Mouse (Mus musculus): Measurements from ENCODE around the gene Hoxc12. TPM values are rescaled to one million over a fixed set of nuclear protein-coding genes. Genes with fewer than 3 reads are reported as not detected.

Hoxc12 gene
- total and polyA plus RNA-seq, 3 experiments: not detected

- TF ChIP-seq HCFC1 (IDR thresholded peaks at IDR 0.05; ENCODE audit: low read depth, low read length): peak; percentile 77
- no peak for TF ChIP-seq ZKSCAN1 (IDR thresholded peaks at IDR 0.05; ENCODE audit: low read depth, low read length)
- TF ChIP-seq TCF12 (IDR thresholded peaks at IDR 0.05; ENCODE audit: low read depth, low read length): peak; percentile 60
- peak; percentile 77; the same call in 1 of the 2 replicates for TF ChIP-seq MXI1 (IDR thresholded peaks at IDR 0.05; ENCODE audit: low read depth, low read length)
- no peak for TF ChIP-seq MAFK (IDR thresholded peaks at IDR 0.05; ENCODE audit: borderline replicate concordance, low read depth, low read length)
Measured at GRCm38 (mm10) chr15:102965892-102966775, 29.6 kb downstream of the Hoxc12 start (continued).

GRCm38 (mm10) chr15:102966776-102967311 is 30.3 kb downstream of the Hoxc12 start, which contains the start of gene Hoxc10:
Gene Hoxc10 (plus strand): TSS chr15:102966796.
- Histone ChIP-seq H3K27ac (ENCODE audit: control insufficient read depth, low read depth, low read length) (peak within 1 kb of the TSS; percentile 82), H3K9ac (ENCODE audit: control insufficient read depth, low read depth, low read length, poor library complexity, severe bottlenecking) (peak within 1 kb of the TSS; percentile 93), H3K79me2 (ENCODE audit: control insufficient read depth, insufficient read depth, low read length, poor library complexity) (peaks cover 31% of the 10 kb centered on the region), H3K27me3 (ENCODE audit: control insufficient read depth in 1 of 2, insufficient read depth in 2 of 2, low read length in 2 of 2) (peaks cover 8 to 15% of the 10 kb centered on the region in 2 experiments), H3K36me3 (ENCODE audit: control insufficient read depth in 1 of 2, insufficient read depth in 2 of 2, low read length in 2 of 2) (peaks cover 0 to 18% of the 10 kb centered on the region in 2 experiments; a peak in 2 of 4 replicates), H3K4me1 (ENCODE audit: control insufficient read depth in 1 of 2, insufficient read depth in 2 of 2, low read length in 2 of 2) (peaks cover 12 to 19% of the 10 kb centered on the region in 2 experiments), H3K9me3 (replicated peaks; ENCODE audit: insufficient read depth, low read length) (no peaks in the 10 kb centered on the region), H3K4me3 (ENCODE audit: control insufficient read depth in 1 of 2, insufficient read depth in 1 of 2, low read depth in 2 of 2, low read length in 2 of 2) (peak within 1 kb of the TSS; percentile 84 to 97)
- DNase-seq (ENCODE audit: low read depth, low spot score): peak; percentile 87
- TF ChIP-seq MAFK (IDR thresholded peaks at IDR 0.05; ENCODE audit: borderline replicate concordance, low read depth, low read length): no peak
- no peak; the same call in 1 of the 2 replicates for TF ChIP-seq SIN3A (IDR thresholded peaks at IDR 0.05; ENCODE audit: low read length)
- no peak; the same call in none of the 2 replicates for TF ChIP-seq MXI1 (IDR thresholded peaks at IDR 0.05; ENCODE audit: low read depth, low read length)
- TF ChIP-seq GABPA (IDR thresholded peaks at IDR 0.05; ENCODE audit: low read depth, low read length): no peak
- TF ChIP-seq TAL1 (IDR thresholded peaks at IDR 0.05; ENCODE audit: low read length): no peak
- no peak for TF ChIP-seq BHLHE40 (IDR thresholded peaks at IDR 0.05; ENCODE audit: borderline replicate concordance, low read depth, low read length)
- TF ChIP-seq SMC3 (IDR thresholded peaks at IDR 0.05; ENCODE audit: low read depth, low read length): peak; percentile 2; the same call in 1 of the 2 replicates
- TF ChIP-seq MAX (IDR thresholded peaks at IDR 0.05; ENCODE audit: low read length): peak; percentile 76
- 0 out of 2 replicates have a peak, but pooled peaks have one; percentile 8 for TF ChIP-seq HCFC1 (IDR thresholded peaks at IDR 0.05; ENCODE audit: low read depth, low read length)
- no peak for TF ChIP-seq E2F4 (IDR thresholded peaks at IDR 0.05; ENCODE audit: borderline replicate concordance, low read depth, low read length)
- TF ChIP-seq CHD2 (IDR thresholded peaks at IDR 0.05; ENCODE audit: low read length): no peak
- no peak for TF ChIP-seq MYC (IDR thresholded peaks at IDR 0.05; ENCODE audit: low read depth, low read length)
- peak; percentile 92 for TF ChIP-seq MAZ (IDR thresholded peaks at IDR 0.05; ENCODE audit: low read depth, low read length)
- no peak for TF ChIP-seq JUND (IDR thresholded peaks at IDR 0.05; ENCODE audit: low read depth, low read length)
- no peak for TF ChIP-seq POLR2AphosphoS5 (IDR thresholded peaks at IDR 0.05; ENCODE audit: borderline replicate concordance, low read depth, low read length)
- no peak for TF ChIP-seq USF1 (IDR thresholded peaks at IDR 0.05; ENCODE audit: low read depth, low read length)
- TF ChIP-seq ZC3H11A (IDR thresholded peaks at IDR 0.05; ENCODE audit: low read depth, low read length): no peak
- peak in 1 of 3 experiments; percentile 3; a peak in 2 of 6 replicates for TF ChIP-seq CTCF (IDR thresholded peaks at IDR 0.05 in 2 of 3, conservative IDR thresholded peaks at IDR 0.05 in 1 of 3; ENCODE audit: control insufficient read depth in 1 of 3, insufficient read depth in 1 of 3, low read depth in 2 of 3, low read length in 3 of 3, poor library complexity in 1 of 3, severe bottlenecking in 1 of 3)
- TF ChIP-seq EP300 (IDR thresholded peaks at IDR 0.05; ENCODE audit: low read depth in 1 of 2, low read length in 2 of 2): no peak
- 0 out of 2 replicates have a peak, but pooled peaks have one; percentile 6 for TF ChIP-seq MYB (IDR thresholded peaks at IDR 0.05; ENCODE audit: low read depth, low read length)
- TF ChIP-seq UBTF (IDR thresholded peaks at IDR 0.05; ENCODE audit: borderline replicate concordance, insufficient read depth, low read depth, low read length): no peak
- no peak for TF ChIP-seq USF2 (IDR thresholded peaks at IDR 0.05; ENCODE audit: borderline replicate concordance in 1 of 2, insufficient read depth in 1 of 2, low read depth in 1 of 2, low read length in 2 of 2)
- no peak for TF ChIP-seq GATA1 (IDR thresholded peaks at IDR 0.05; ENCODE audit: low read depth, low read length)
- no peak; the same call in 1 of the 2 replicates for TF ChIP-seq CHD1 (IDR thresholded peaks at IDR 0.05; ENCODE audit: low read depth, low read length)
- TF ChIP-seq ZMIZ1 (IDR thresholded peaks at IDR 0.05; ENCODE audit: low read depth, low read length): no peak
- TF ChIP-seq RCOR1 (IDR thresholded peaks at IDR 0.05; ENCODE audit: low read depth, low read length): no peak
- TF ChIP-seq ZKSCAN1 (IDR thresholded peaks at IDR 0.05; ENCODE audit: low read depth, low read length): no peak
- peak; percentile 3; the same call in 1 of the 2 replicates for TF ChIP-seq TCF12 (IDR thresholded peaks at IDR 0.05; ENCODE audit: low read depth, low read length)
- no peak for TF ChIP-seq MEF2A (IDR thresholded peaks at IDR 0.05; ENCODE audit: extremely low read depth, insufficient replicate concordance, low read depth, low read length, poor library complexity, severe bottlenecking)
- TF ChIP-seq ZNF384 (IDR thresholded peaks at IDR 0.05; ENCODE audit: low read depth, low read length): no peak; the same call in 1 of the 2 replicates

Data from MEL (cell line).